Mouse (Mus musculus) ZHBTc4 (cell line): ENCODE measurements at regions not wholly inside any gene's neighbourhood (a gene's known extent, or its start where the extent isn't known, plus 50 kb on each side); places are given as distances from the start of the nearest gene placed in this dataset.

Source experiments
- DNase-seq: peaks from one replicate; pipeline ENCODE4 v3.0.0-alpha.2; 2011; ENCODE audit warnings: low read depth, low spot score

DNA sequence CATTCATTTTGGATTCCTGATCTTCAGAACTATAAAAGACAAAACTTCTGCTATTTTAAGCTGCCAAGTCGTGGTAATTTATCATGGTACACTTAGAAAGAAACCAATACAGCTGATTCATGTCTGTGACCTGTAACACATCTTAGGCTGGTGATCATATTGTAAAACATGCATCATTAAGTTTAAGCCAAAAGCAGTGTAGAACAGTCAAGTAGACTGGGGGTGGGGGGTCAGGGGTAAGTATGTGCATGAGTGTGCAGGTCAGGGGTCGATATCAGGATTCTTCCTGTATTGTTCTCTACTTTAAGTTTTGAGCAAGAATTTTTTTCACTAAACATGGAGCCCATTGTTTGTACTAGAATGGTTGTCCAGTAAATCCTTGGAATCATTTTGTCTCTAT is 160.7 kb downstream of the Calcrl start:
- DNase-seq = no peak

GRCm38 (mm10) chr2:84265002-84265401 is 160.2 kb downstream of the Calcrl start:
- no peak for DNase-seq

DNA sequence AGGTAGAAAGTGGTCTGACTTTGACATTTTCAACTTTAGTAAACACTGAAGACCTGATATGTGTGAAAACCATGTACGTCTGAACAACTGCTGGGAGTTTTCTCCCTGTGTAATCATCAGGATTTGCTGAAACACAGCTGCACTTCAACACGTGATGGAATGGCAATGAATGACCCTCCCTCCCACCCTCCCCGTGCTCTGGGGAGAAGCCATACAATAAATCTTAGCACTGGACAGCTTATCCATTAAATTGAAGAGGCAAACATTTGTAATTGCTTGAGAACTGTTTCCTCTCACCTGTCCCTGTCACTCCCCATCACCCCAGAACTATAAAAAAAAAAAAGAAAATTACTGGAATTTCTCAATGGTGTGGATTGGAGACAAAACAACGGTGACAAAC is 159.1 kb downstream of the Calcrl start:
- DNase-seq = no peak

GRCm38 (mm10) chr2:84266883-84267554 is 158.2 kb downstream of the Calcrl start:
- DNase-seq = no peak

GRCm38 (mm10) chr2:84274038-84274724 is 151.0 kb downstream of the Calcrl start:
- no peak for DNase-seq

DNA sequence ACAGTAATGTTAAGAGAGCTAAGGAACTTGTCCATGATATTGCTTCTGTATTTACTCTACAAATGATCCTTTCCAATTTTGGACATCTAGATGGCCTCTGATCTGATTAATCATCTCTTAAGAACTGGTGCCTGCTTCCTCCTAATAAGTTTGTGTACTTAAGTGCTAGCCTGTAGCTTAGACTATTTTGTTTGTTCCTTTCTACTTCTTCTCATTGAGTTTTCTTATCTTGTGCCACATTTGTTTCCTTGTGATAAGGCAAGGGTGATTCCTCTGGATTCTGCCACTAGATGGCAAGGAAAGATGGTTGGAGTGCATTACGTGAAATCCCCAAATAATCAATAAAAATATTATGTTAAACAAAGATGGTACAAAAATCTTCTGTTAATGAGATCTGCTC is 148.0 kb downstream of the Calcrl start:
- DNase-seq = no peak
